Mouse (Mus musculus): ENCODE data around the gene Zcchc24. TPM values are rescaled to one million over a fixed set of nuclear protein-coding genes. Genes with fewer than 3 reads are reported as not detected.

The Zcchc24 gene
- polyA plus RNA-seq, 1 experiment = 62.1 TPM

DNA sequence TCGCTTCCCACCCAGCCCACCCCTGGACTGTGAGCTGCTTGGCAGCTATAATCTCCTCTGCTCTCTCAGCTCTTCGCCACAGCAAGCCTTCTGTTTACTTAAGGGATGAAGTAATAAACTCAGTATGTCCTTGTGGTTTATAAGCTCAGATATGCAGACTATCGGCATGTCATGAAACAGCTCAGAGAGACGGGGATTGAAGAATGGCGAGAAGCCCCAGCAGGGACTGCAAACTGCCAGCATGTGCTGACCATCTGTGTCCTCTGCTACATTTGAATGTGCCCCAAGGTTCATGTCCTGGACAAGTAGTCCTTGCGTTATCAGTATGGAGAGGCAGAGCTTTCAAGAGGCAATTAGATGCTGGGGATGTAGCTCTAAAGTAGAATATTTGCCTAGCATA is 7.5 kb upstream of the Zcchc24 start:
- DNase-seq (ENCODE audit: low spot score) = no peak

DNA sequence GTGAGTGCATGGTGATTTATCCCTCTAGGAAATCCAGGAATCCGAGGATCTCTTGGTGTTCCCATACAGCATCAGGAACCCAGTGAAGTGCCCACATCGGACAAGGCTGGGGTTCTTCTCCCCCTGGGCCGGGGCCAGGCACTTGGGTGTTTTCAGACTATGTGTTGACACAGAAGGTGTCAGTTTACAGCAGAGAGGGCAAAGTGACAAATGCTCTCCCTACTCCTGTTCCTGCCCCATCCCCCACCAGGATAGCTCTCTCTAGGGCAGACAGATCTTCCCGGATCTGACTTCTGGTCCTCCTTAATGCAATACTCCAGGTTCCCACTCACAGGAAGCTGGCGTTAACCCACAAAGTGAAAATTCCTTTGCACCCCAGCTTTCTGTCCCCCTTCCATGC is 5.3 kb upstream of the Zcchc24 start:
- no peak for DNase-seq (ENCODE audit: low spot score)

DNA sequence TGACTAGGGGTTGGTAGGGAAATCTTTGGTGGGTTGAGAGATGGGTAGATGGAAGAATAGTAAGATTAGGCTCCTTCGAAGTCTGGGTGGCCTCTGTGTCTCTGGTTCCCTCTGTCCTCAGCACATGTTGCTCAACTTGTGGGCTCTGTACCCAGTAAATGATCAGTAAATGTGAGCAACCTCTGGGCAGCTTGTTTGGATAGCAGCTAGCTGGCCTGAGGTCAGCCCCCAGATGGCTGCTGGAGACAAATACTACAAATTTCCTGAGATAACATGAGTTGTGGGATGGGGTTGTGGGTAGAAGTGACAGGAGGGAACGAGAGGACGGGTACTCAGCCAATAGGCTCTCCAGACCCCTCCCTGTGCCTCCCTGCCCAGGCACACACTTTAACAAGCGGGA is 4.2 kb upstream of the Zcchc24 start:
- no peak for DNase-seq (ENCODE audit: low spot score)

DNA sequence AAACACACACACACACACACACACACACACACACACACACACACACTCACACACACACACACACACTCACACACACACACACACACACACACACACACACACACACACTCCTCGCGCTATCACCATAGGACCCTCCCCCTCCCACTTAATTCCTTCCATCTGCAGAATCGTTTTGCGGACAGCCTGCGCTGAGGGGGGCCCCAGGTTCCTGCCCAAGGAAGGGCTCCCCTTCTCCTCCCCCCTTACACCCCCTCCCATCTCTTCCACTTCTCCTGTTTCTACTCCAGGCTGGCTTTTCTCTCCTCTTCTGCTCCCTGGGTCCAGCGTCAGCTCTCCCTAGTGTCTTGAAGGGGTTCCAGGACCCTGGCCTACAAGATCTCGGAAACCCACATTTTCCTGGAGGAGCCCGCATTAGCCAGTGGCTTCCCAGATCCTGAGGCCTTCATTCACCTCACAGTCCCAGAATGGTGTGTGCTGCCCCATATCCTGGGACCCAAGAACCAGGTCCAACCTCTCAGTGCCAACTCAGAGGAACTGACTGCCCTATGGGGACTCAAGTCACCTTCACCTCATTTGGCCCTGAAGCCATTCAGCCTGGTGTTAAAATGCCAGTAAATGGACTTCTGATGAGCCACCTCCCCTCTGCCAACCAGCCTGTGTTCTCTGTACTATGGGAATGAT is 927 bp upstream of the Zcchc24 start:
- DNase-seq (ENCODE audit: low spot score) = no peak

DNA sequence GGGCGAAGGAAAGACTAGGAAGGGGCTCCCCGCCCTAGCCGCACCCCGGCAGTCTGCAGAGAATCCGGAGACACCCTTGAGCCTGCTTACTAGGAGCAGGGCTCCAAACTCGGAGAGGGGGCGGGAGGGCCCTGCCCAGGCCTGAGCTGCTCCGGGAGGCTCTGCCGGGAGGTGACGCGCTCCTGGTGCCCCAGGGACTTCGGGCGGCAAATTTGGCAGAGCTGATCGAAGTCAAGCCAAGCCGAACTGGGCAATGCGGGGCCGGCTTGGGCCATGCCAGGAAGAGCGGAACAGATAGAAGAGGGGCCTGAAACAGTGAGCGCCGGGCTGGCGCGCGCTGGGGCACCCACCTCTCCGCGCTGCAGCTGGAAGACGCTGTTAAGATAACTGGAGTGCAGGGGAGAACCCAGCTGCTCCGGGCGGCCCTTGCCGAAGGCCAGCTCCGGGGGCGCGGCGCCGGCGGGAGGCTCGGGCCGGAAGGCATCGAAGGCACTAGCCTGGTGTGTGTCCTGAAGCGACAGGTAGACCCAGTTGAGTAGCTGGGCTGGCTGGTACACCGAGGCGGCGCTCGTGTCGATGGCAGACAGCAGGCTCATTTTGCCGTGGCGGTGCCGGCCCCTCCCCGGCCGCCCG is 462 bp downstream of the Zcchc24 start:
- peak; percentile 54 for DNase-seq (ENCODE audit: low spot score)

DNA sequence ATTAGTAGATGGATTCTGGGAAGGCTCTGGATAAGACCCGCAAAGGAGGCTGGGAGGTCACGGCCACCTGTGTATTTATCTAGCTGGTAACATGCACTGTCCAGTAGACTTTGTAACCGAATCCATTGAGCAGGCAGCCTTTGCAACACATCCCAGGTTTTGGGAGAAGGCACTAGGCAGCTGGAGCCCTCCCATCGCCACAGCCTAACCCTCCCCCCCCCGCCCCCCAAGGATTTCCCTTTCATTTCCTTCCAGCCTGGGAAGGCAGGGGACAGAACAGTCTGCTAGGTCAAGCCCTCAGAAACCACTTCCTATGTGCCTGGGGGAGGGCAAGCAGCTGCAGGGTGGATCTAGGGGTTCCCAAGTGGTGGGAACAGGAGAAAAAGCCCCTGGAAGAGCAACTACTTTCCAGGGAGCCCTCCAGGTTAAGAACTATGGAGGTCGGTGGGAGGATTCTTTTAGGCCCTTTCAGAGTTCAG is 1.1 kb downstream of the Zcchc24 start:
- no peak for DNase-seq (ENCODE audit: low spot score)

DNA sequence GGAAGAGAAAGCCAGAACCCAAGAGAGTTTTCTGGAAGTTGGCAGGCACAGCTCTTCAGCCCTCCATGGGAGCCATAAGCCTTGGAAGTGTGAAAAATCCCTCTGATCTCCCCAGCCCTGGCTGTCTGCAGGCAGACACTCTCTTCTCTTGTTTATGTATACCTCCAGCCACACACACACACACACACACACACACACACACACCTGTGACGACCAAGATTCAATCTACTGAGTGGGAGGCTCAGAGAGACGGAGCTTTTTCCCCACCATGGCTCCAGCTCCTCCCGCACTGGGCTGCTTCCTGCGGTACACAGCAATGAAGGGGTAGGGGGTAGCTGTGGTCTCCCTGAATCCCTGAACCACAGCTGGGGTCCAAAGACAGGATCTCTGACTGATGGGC is 2.4 kb downstream of the Zcchc24 start:
- DNase-seq (ENCODE audit: low spot score) = no peak

DNA sequence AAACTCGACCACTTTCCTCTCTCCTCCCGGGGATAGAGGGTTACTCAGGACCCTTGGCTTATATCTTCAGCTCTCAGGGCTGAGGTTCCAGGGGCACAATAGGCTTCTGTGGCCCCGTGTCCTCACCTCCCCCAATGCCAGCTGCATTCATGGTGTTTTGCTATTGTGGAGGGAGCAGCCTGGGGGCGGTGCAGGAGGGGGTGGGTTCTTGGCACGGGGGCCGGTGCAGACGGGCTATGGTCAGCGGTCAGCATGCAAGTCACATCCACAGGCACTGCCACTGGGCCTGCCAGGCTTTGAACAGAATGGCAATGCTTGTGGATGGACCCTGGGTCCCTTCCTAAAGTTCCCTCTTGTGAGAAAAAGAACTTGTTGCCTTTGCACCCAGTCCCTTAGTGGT is 2.9 kb downstream of the Zcchc24 start:
- no peak for DNase-seq (ENCODE audit: low spot score)

DNA sequence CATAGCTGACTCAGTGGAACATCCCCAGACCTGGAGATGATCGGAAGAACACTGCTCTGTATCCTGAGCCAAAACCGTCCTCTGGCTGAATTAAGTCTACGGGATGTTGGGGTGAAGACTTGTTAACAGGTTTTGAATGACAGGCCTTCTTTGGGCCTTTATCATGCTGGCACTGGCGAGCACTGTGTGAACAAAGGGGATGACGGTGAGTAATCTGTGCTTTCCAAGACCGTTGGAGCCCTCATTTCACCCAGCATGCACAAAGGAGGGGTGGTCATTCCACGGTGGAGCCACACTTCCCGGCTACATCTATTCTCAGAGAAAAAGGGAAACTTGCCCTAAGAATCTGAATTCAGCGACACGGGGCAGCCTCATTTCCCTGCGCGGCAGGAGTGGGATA is 3.7 kb downstream of the Zcchc24 start:
- DNase-seq (ENCODE audit: low spot score) = no peak

DNA sequence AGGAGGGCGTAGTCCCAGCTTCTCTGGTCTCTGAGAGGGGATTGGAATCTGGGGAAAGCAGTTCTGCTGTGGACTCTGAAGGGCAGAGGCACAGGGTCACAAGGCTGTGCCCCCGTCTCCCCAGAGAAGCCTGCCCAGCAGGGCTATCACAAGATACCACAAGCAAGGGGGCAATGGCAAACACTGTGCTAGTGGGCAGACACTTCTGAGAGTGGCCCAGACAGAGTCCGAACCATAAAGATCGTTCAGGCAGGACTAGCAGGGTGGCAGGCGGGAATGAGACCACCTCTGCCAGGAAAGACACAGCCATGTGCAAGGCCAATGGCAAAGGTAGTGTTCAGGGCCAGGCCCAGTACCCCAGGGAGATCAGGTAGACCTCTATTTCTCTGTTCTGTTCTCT is 7.7 kb downstream of the Zcchc24 start:
- no peak for DNase-seq (ENCODE audit: low spot score)

DNA sequence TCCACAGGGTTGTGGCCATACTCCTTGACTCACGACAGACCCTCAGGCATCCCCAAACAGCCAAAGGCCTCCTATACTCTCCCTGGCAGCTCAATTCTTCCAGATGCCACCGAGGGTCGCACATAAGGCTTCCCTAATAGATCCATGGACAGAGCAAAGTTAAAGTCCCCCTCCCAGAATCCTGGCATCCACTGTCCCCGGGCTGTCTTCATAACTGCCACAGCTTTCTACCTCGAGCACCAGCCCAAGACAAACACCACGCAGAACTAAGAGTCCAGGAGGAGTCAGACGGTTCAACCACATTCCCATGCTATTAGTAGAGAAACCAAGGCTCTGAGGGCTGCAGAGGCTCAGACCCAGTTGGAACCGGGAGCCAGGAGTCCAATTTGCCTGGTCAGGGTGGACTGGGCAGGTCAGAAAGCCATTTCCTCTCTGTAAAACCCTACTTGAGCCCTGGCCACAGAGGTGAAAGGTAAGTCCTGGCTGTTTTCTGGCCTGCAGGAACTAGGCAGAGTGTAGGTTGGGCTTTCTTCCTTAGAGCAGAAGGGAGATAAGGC is 8.8 kb downstream of the Zcchc24 start:
- no peak for DNase-seq (ENCODE audit: low spot score)

DNA sequence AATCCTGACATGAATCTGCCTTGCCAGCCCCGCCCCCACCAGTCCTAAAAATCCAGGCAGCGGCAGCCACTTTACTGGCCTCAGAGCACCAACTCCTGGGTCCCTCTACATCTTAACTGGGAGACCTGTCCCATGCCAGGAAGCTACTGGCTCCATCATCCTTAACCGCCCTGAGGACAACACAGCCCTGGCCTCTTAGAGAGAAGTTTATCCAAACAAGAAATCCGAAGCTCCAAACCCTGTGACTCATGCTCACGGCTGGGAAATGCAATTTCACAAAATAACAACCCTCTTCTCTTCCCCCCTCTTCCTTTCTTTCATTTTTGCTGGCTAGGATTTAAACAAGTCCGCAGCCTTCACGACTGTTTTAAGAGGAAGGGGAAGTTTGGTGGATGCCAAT is 9.3 kb downstream of the Zcchc24 start:
- no peak for DNase-seq (ENCODE audit: low spot score)

DNA sequence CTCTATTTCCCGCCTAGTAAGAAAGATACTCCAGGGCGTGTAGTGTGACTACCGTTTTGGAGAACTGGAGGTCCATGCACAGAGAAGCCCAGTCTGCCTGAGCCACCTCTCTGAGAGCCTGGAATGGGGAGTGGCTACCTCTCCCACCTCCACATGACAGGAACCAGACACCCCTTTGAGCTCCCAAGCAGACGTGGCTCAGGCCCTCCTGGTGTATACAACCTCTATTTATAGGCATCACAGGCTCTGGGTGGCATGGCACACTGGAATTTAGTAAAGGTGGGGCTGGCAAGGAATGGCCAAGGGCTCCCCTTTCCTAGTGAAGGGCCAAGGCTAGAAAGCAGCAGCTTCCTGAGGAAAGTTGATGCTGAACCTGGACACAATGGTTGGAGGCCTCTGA is 10.9 kb downstream of the Zcchc24 start:
- no peak for DNase-seq (ENCODE audit: low spot score)

DNA sequence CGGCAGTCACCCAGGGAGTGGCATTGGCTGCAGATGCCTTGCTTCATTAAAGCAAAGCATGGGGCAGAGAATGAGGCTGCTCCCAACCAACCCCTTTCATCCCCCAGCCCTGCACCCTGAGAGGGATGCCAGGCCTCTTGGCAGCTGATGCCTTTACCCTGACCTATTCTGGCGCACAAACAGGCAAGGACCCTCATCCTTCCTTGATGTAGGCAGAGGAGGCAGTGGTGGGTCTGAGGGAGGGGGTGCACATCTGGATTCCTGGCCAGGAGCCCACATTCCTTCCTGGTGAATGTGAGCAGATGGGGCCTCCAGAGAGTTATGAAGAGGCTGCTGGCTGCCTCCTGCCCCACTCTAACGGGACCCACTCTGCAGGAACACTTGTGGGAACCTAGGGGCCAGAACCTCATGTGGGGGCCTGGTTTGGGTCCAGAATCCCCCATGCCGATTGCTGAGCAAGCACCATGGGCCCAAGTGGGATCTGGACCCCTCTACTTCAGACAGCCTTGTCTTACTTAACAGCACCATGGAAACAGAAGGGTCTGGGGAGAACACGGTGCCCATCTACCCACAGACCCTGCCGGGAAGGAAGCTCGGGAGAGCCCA is 12.4 kb downstream of the Zcchc24 start:
- DNase-seq (ENCODE audit: low spot score) = no peak

DNA sequence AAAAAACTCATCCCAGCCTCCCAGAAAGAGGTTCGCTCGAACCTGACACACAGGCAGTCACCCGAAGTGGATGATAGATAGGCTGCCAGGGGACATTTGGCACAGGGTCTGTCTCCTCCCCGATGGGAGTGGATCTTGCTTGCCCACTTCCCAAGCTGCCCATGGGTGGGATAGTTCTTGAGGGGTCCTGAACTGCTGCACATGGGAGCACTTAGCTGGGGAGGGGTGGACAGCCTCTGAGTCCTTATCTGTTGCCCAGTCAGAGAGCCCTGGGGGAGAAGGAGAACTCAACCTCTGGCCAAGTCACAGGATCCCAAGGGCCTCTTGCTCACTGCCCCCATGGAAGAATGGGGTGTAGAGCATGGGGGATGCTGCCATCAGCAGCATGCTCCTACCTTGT is 13.3 kb downstream of the Zcchc24 start:
- no peak for DNase-seq (ENCODE audit: low spot score)

DNA sequence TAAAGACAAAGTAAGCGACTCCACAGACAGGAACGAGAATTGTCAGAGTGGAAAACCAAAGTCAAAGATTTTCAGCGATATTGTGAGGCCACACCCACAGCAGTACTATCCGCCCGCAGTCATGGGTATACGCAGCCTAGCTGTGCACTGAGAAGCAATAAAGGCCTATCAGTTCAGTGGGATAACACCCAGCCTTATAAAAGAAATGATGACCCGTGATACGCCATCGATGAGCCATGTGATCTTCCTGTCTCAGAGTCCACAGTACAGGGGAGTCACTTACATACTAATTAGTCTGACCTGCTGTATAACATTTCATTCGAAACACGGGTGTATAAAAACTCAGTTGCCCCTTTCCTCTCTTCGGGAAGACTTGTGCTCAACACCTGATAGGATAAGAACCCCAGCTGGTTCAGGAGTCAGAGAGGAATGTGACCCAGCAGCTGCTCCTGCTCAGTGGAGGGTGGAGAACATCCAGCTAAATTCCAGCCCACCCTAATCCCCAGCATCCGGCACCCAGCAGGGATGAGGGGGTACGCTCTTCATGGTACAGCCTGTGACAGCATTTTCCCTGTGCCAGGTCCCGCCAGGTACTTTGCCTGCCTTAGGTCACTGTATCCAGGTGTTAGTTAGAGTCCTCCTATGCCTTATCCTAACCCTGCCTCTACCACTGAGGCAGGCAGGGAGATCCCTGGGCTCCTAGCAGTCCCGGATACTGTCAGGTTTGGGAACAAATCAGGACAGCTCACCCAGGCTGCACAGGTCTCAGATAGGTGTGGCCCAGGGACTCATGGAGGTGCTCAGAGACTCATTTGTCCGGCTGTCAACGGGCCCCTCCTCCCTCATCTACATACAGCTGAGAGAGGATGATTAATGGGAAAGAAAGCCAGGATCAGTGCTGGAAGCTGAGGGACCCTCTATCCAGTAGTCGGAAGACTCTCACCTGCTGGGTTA is 14.0 kb downstream of the Zcchc24 start:
- no peak for DNase-seq (ENCODE audit: low spot score)

DNA sequence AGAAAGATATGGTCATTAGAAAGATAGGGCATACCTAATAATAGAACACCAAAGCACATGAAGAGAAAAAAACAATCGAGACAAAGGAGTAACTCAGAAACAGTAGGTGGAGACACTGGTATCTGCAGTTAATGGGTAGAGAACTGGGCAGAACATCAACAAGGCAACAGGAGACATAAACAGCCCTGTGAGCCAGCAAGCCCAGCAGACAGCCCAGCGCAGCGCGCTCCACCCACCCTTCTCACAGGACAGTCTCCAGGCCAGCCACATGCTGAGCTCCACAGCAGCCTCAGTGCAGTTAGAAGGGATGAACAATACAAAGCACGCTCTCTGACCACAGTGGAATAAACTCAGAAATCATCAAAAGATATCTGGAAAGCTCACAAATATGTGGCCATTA is 15.8 kb downstream of the Zcchc24 start:
- no peak for DNase-seq (ENCODE audit: low spot score)

DNA sequence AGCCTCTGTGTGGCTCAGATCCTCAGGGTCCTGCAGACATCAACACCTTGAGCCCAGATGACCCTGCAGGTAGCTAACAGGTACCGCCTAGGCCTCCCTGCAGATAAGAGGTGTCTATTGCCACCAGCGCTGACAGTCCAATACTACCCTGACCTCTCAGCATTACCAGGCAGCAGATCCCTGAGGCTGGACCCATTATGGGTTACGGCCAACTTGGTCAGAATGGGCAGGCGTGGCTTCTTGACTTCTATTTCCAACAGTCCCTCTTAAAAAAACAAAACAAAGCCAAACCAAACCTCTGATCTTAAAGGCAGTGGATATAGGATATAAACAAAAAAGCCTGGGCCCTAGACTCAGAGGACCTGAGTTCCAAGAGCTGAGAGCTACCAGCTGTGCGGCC is 17.8 kb downstream of the Zcchc24 start:
- no peak for DNase-seq (ENCODE audit: low spot score)

DNA sequence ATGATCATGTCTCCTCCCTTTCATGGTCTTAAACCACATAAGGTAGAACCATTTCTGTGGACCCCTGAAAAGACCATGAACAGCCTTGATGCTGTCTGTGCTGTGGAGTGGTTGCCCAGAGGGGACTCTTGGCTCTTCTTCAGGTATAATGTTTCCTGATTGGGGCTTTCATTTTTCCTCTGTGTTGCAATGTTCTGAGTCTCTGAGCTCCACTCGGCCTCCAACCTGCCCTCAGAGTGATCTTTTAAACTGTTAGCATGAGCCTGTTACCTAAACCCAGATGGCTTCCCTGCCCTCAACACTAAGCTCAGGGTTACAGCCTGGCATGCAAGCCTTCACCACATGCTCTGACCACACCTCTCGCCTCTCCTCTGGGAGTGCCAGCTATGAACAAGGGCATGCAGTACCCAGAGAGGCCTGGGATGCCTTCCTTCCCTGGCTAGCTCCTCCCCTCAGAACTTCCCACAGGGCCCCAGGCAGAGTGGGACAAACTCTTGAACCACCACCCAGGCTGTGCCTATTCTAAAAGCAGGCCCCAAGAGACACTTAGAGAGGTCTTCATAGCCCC is 18.3 kb downstream of the Zcchc24 start:
- DNase-seq (ENCODE audit: low spot score) = no peak

DNA sequence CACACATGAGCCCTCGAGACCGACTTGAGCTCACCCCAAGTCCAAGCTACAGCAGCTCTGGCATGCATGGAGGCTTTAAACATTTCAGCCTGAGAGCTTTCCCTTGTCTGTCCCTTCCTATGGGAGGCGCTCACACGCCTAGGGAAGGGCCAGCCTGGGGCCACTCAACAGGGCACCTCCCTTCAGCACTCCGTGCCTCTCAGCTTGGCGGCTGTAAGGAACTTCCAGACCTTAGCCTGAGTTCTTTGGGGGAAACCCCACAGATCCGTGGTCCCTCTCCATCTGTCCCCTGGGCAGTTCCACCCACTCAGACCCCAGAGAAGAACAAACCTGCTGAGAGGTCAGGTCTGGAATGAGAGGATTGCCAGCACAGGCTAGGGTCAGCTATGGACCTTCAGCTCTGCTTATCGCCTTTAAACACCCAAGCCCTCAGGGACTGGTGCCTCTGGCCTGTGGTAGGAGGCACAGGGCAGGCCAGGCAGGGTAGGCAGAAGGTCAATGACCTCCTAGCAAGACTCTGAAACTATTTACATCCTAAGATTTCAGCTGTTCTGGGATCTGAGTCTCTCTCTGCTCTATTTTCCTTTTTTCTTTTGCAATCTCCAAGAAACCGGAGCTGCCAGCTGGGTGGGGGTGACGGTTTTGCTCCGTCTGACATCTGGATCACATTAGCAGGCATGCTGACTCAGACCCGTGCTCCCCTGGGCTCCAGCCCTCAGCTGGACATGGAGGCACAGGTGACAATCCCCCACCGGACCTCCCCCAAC is 19.5 kb downstream of the Zcchc24 start:
- DNase-seq (ENCODE audit: low spot score) = peak; percentile 23
